Mouse (Mus musculus) R1 (cell line): ENCODE data around the gene Pde4d.

Experiments used
- DNase-seq: peaks from one replicate; pipeline ENCODE4 v3.0.0-alpha.2; 2018; ENCODE audit warnings: low read depth, low spot score

Gene Pde4d

GRCm38 (mm10) chr13:108824638-108825310 is 375.0 kb downstream of the Pde4d start:
- no peak for DNase-seq

GRCm38 (mm10) chr13:108825501-108825900 is 375.8 kb downstream of the Pde4d start:
- no peak for DNase-seq

GRCm38 (mm10) chr13:108834197-108834596 is 384.4 kb downstream of the Pde4d start:
- no peak for DNase-seq

GRCm38 (mm10) chr13:108836314-108836713 is 386.6 kb downstream of the Pde4d start:
- no peak for DNase-seq

GRCm38 (mm10) chr13:108839142-108839541 is 389.4 kb downstream of the Pde4d start:
- DNase-seq, result no peak

GRCm38 (mm10) chr13:108854090-108854489 is 404.3 kb downstream of the Pde4d start:
- no peak for DNase-seq

GRCm38 (mm10) chr13:108856776-108857435 is 407.2 kb downstream of the Pde4d start:
- DNase-seq, result no peak

GRCm38 (mm10) chr13:108859336-108859735 is 409.6 kb downstream of the Pde4d start:
- no peak for DNase-seq

- no peak for DNase-seq
These were observed 411.0 kb downstream of the Pde4d start for GRCm38 (mm10) chr13:108860737-108861136.

GRCm38 (mm10) chr13:108861707-108862106 is 412.0 kb downstream of the Pde4d start:
- no peak for DNase-seq

- DNase-seq, result no peak
These were observed 412.4 kb downstream of the Pde4d start for GRCm38 (mm10) chr13:108862173-108862572.

- no peak for DNase-seq
These were observed 450.4 kb downstream of the Pde4d start for GRCm38 (mm10) chr13:108900160-108900559.

GRCm38 (mm10) chr13:108905121-108905520 is 455.4 kb downstream of the Pde4d start:
- DNase-seq, result no peak

- no peak for DNase-seq
These were observed 459.4 kb downstream of the Pde4d start for GRCm38 (mm10) chr13:108909193-108909592.

GRCm38 (mm10) chr13:108914626-108915025 is 464.9 kb downstream of the Pde4d start:
- no peak for DNase-seq

GRCm38 (mm10) chr13:108921146-108921545 is 471.4 kb downstream of the Pde4d start:
- no peak for DNase-seq

GRCm38 (mm10) chr13:108934854-108935253 is 485.1 kb downstream of the Pde4d start:
- DNase-seq, result no peak

GRCm38 (mm10) chr13:108937272-108937671 is 487.5 kb downstream of the Pde4d start:
- DNase-seq, result no peak

GRCm38 (mm10) chr13:108952911-108953310 is 503.2 kb downstream of the Pde4d start:
- DNase-seq, result no peak

GRCm38 (mm10) chr13:108956059-108956458 is 506.3 kb downstream of the Pde4d start:
- DNase-seq, result no peak

GRCm38 (mm10) chr13:108964056-108964455 is 514.3 kb downstream of the Pde4d start:
- DNase-seq, result no peak

- DNase-seq, result no peak
These were observed 531.4 kb downstream of the Pde4d start for GRCm38 (mm10) chr13:108981144-108981543.

- DNase-seq, result no peak
These were observed 549.0 kb downstream of the Pde4d start for GRCm38 (mm10) chr13:108998739-108999138.
